Mouse (Mus musculus) lung, adult 2 months (tissue): Measurements from ENCODE around the gene Cmss1. TPM values are rescaled to one million over a fixed set of nuclear protein-coding genes. Genes with fewer than 3 reads are reported as not detected.
A peak's percentile ranks its signal among the peaks of the same experiment; 100 is the strongest.

ENCODE experiments used
- DNase-seq: peaks from one replicate; pipeline ENCODE4 v3.0.0; 2022
- H3K4me1 ChIP-seq: fragments of 200-500 bp; 2 replicates; pipeline ENCODE4 v1.6.1; 2011; ENCODE audit warnings: low read length; ENCODE audit not compliant: control insufficient read depth, insufficient read depth
- H3K4me3 ChIP-seq: fragments of 200-500 bp; replicated peaks from 2 replicates; pipeline ENCODE3; 2011; ENCODE audit warnings: low read depth, mild to moderate bottlenecking, control low read depth, low read length; ENCODE audit errors: extremely low read depth
- CTCF ChIP-seq: fragments of 200-500 bp; IDR thresholded peaks from 2 replicates; pipeline ENCODE4 v1.5.1; 2011; ENCODE audit warnings: mild to moderate bottlenecking, low read length, control low read depth; ENCODE audit not compliant: insufficient read depth
- POLR2A ChIP-seq: fragments of 200-500 bp; IDR thresholded peaks from 2 replicates; pipeline ENCODE4 v1.6.1; 2011; ENCODE audit warnings: low read depth, mild to moderate bottlenecking, control low read depth, low read length, borderline replicate concordance; ENCODE audit errors: extremely low read depth
- WGBS: fragments of 180-500 bp; shearing (Covaris S2); methylation state at CpG from one replicate; pipeline ENCODE4 v1.1.7; 2018; 5-methylcytosine and 5-hydroxymethylcytosine counted together
- polyA plus RNA-seq: library from polyadenylated mRNA; depleted of rRNA; stranded (reverse); fragments of >200 nt; gene quantifications from 2 replicates; pipeline ENCODE4 v1.2.3, GENCODE M21; 2012

The Cmss1 gene
- polyA plus RNA-seq, 1 experiment, result 8.0 TPM

DNA sequence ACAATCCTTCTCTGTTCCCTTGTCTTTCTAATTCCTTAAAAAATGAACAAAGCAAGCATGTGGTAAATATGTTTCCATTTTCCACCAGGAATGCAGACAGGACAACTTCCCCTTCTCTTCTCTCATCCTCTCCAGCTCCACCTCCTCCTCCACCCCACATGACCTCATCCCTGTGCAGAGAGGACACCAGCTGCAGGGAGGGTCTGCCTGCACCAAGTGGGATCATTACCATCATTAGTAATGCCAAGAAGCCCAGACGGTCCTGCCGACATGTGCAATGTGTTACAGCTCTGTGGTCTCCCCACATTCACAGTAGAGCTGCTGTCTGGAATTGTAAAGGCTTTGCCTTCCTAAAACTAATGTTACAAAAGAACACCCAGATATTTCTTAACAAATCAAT, 190.6 kb downstream of the Cmss1 start:
- TF ChIP-seq CTCF, result no peak
- no peak for TF ChIP-seq POLR2A
- Histone ChIP-seq H3K4me3 (no peak overlapping the region), H3K4me1 (peaks cover 3% of the 10 kb centered on the region; the same call in 1 of the 2 replicates)
- 74% methylated on average over 2 of the region's 2 CpGs for WGBS
- DNase-seq, result no peak

GRCm38 (mm10) chr16:57412766-57413165, 193.9 kb downstream of the Cmss1 start:
- no peak for DNase-seq
- no peak overlapping the region for H3K4me3 ChIP-seq
- no peaks in the 10 kb centered on the region for H3K4me1 ChIP-seq
- WGBS, result 60% methylated on average over 4 of the region's 4 CpGs
- TF ChIP-seq POLR2A, result no peak
- no peak for TF ChIP-seq CTCF

- peaks cover 8% of the 10 kb centered on the region for H3K4me1 ChIP-seq
- no peak overlapping the region for H3K4me3 ChIP-seq
- 62% methylated on average over 5 of the region's 5 CpGs for WGBS
- no peak for DNase-seq
- no peak for TF ChIP-seq CTCF
- no peak for TF ChIP-seq POLR2A
Observed at GRCm38 (mm10) chr16:57403825-57404224, 202.8 kb downstream of the Cmss1 start.

- no peak for DNase-seq
- no peak for TF ChIP-seq CTCF
- no peak for TF ChIP-seq POLR2A
- WGBS, result 70% methylated on average over 4 of the region's 4 CpGs
- Histone ChIP-seq H3K4me1 (peaks cover 8% of the 10 kb centered on the region), H3K4me3 (no peak overlapping the region)
Observed at GRCm38 (mm10) chr16:57402910-57403309, 203.8 kb downstream of the Cmss1 start.

GRCm38 (mm10) chr16:57401702-57402101, 205.0 kb downstream of the Cmss1 start:
- Histone ChIP-seq H3K4me1 (peaks cover 8% of the 10 kb centered on the region), H3K4me3 (no peak overlapping the region)
- 30% methylated on average over 6 of the region's 6 CpGs for WGBS
- no peak for TF ChIP-seq CTCF
- TF ChIP-seq POLR2A, result no peak
- no peak for DNase-seq

DNA sequence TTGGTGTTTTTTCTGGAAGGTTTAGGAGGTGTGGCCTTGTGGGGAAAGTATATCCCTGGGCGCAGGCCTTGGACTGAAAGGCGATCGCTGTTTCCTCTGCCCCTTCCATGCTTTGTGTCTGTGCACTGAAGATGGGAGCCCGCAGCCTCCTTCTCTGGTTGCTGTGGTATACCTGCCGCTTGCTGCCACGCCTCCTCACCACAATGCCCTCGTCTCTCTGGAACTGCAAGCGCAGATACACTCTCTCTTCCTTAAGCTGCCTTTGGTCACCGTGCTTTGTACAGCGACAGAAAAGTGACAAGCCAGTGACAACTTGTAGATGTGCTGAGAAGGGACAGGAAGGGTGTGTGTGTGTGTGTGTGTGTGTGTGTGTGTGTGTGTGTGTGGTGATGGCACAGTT, 207.1 kb downstream of the Cmss1 start:
- DNase-seq, result no peak

GRCm38 (mm10) chr16:57398387-57399214, 208.1 kb downstream of the Cmss1 start:
- no peak overlapping the region for H3K4me3 ChIP-seq
- TF ChIP-seq CTCF (peak; percentile 51), POLR2A (no peak)
- peak; percentile 59 for DNase-seq
- H3K4me1 ChIP-seq, result peaks cover 8% of the 10 kb centered on the region
- 47% methylated on average over 18 of the region's 18 CpGs for WGBS

More for the DNA sequence above, 207.1 kb downstream of the Cmss1 start:
- WGBS, result 79% methylated on average over 10 of the region's 10 CpGs
- Histone ChIP-seq H3K4me3 (no peak overlapping the region), H3K4me1 (peaks cover 8% of the 10 kb centered on the region)
- TF ChIP-seq POLR2A (no peak), CTCF (no peak)

DNA sequence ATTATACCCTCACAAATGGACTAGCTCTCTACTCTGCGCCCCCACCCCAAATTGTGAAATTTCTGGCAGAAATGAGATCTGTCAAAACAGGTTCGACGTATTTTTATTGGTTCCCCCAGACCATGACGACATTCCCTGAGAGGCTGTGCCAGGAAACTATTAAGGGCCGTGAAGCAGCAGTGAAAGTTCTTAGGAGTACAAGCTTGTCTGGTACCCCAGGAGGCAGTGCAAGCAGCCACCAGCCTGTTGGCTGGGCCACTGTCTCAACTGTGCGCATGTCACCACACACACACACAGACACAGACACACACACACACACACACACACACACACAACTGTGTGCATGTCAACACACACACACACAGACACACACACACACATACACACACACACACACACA, 208.8 kb downstream of the Cmss1 start:
- no peak for TF ChIP-seq POLR2A
- TF ChIP-seq CTCF, result no peak
- DNase-seq, result no peak
- no peak overlapping the region for H3K4me3 ChIP-seq
- H3K4me1 ChIP-seq, result peaks cover 8% of the 10 kb centered on the region
- WGBS, result 70% methylated on average over 6 of the region's 6 CpGs

- H3K4me3 ChIP-seq, result no peak overlapping the region
- H3K4me1 ChIP-seq, result peaks cover under 1% of the 10 kb centered on the region; the same call in 1 of the 2 replicates
- no peak for DNase-seq
- TF ChIP-seq CTCF, result no peak
- no peak for TF ChIP-seq POLR2A
- WGBS, result 67% methylated on average over 6 of the region's 6 CpGs
Observed at GRCm38 (mm10) chr16:57396249-57396648, 210.4 kb downstream of the Cmss1 start.

GRCm38 (mm10) chr16:57393161-57393560, 213.5 kb downstream of the Cmss1 start:
- Histone ChIP-seq H3K4me1 (no peaks in the 10 kb centered on the region), H3K4me3 (peak overlapping the region; percentile 49)
- 28% methylated on average over 11 of the region's 11 CpGs for WGBS
- TF ChIP-seq CTCF, result no peak
- no peak for TF ChIP-seq POLR2A
- DNase-seq, result peak; percentile 29
